Mouse (Mus musculus) hindbrain, embryonic 15.5 days (tissue): ENCODE measurements around the gene Dapp1. TPM values are rescaled to one million over a fixed set of nuclear protein-coding genes. Genes with fewer than 3 reads are reported as not detected.
"Not testable (repeated sequence)": the region's sequence is repeated elsewhere in the genome, so short reads cannot be mapped to it uniquely, and the experiment has no call there.

Experiments used
- ATAC-seq: fragments of 200-750 bp; cut with Nextera tagmentation; 2 replicates; pipeline ENCODE4 v1.8.0; 2017; ENCODE audit warnings: low read depth, moderate number of reproducible peaks, moderate TSS enrichment; ENCODE audit not compliant: low FRiP score
- H3K27ac ChIP-seq: fragments of 300-500 bp; sonication (generic); replicated peaks from 2 replicates; pipeline ENCODE4 v1.5.1; 2015; ENCODE audit warnings: mild to moderate bottlenecking, inconsistent platforms
- H3K27me3 ChIP-seq: fragments of 300-500 bp; sonication (generic); 2 replicates; pipeline ENCODE4 v1.6.1; 2015; ENCODE audit warnings: control low read depth, inconsistent platforms
- H3K36me3 ChIP-seq: fragments of 300-500 bp; sonication (generic); 2 replicates; pipeline ENCODE4 v1.6.1; 2015; ENCODE audit warnings: control low read depth, inconsistent platforms
- H3K4me1 ChIP-seq: fragments of 300-500 bp; sonication (generic); replicated peaks from 2 replicates; pipeline ENCODE4 v1.6.1; 2015; ENCODE audit warnings: control low read depth, inconsistent platforms
- H3K4me2 ChIP-seq: fragments of 300-500 bp; sonication (generic); 2 replicates; pipeline ENCODE4 v1.6.1; 2015; ENCODE audit warnings: moderate library complexity, mild to moderate bottlenecking, inconsistent platforms
- H3K4me3 ChIP-seq: fragments of 300-500 bp; sonication (generic); 2 replicates; pipeline ENCODE4 v1.5.1; 2015; ENCODE audit warnings: mild to moderate bottlenecking, inconsistent platforms
- H3K9ac ChIP-seq: fragments of 300-500 bp; sonication (generic); 2 replicates; pipeline ENCODE4 v1.6.1; 2015; ENCODE audit warnings: inconsistent platforms
- H3K9me3 ChIP-seq: fragments of 300-500 bp; sonication (generic); 2 replicates; pipeline ENCODE4 v1.6.1; 2016; ENCODE audit warnings: control low read depth, inconsistent platforms
- WGBS: fragments of 180-500 bp; shearing (Covaris S2); methylation state at CpG from one replicate; pipeline ENCODE4 v1.1.7; 2015; 5-methylcytosine and 5-hydroxymethylcytosine counted together
- polyA plus RNA-seq: library from polyadenylated mRNA; unstranded; fragments of >200 nt; fragmentation: Nextera tagmentation; extraction: Ambion mirVana; gene quantifications from 2 replicates; pipeline ENCODE4 v1.2.1, GENCODE M21; 2015

The Dapp1 gene
- polyA plus RNA-seq, 1 experiment from 2014 or later, result 1.7 TPM

DNA sequence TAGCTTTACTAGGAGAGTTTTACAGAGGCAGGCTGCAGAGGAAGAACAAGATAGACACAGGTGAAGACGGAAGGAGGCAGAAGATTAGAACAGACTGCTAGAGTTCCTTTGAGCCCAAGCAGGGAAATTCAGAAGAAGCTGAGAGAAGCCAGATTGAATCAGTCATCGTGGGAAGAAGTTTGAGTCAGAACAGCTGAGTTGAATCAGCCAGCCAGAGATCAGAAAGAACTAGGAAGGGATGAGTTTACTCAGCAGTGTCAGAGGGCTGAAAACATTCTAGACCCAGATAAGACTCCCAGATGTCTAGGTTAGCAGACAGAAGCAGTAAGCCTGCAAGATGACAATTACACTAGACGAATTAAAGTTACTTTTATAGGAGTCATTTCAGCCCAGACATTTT, 47.4 kb downstream of the Dapp1 start:
- Histone ChIP-seq H3K9me3 (no peaks in the 10 kb centered on the region), H3K9ac (no peak overlapping the region), H3K4me1 (no peaks in the 10 kb centered on the region), H3K4me3 (no peak overlapping the region), H3K27me3 (no peaks in the 10 kb centered on the region), H3K27ac (no peak overlapping the region), H3K36me3 (peaks cover 9% of the 10 kb centered on the region; the same call in 1 of the 2 replicates), H3K4me2 (no peak overlapping the region)
- WGBS, result 91% methylated on average over 3 of the region's 3 CpGs
- ATAC-seq, result no peak

GRCm38 (mm10) chr3:137932748-137933147, 48.6 kb downstream of the Dapp1 start:
- no peak overlapping the region for H3K4me3 ChIP-seq
- H3K36me3 ChIP-seq, result peaks cover 14% of the 10 kb centered on the region; the same call in 1 of the 2 replicates
- 73% methylated on average over 7 of the region's 7 CpGs for WGBS
- H3K4me1 ChIP-seq, result no peaks in the 10 kb centered on the region
- ATAC-seq, result no peak
- no peak overlapping the region for H3K4me2 ChIP-seq
- H3K27me3 ChIP-seq, result no peaks in the 10 kb centered on the region
- H3K27ac ChIP-seq, result no peak overlapping the region
- no peaks in the 10 kb centered on the region for H3K9me3 ChIP-seq
- no peak overlapping the region for H3K9ac ChIP-seq

GRCm38 (mm10) chr3:137929940-137930339, 51.4 kb downstream of the Dapp1 start:
- H3K27ac ChIP-seq, result no peak overlapping the region
- no peak overlapping the region for H3K9ac ChIP-seq
- H3K4me3 ChIP-seq, result no peak overlapping the region
- WGBS, result 92% methylated on average over 3 of the region's 3 CpGs
- H3K9me3 ChIP-seq, result no peaks in the 10 kb centered on the region
- H3K36me3 ChIP-seq, result peaks cover 33% of the 10 kb centered on the region
- no peaks in the 10 kb centered on the region for H3K4me1 ChIP-seq
- H3K27me3 ChIP-seq, result no peaks in the 10 kb centered on the region
- ATAC-seq, result no peak
- no peak overlapping the region for H3K4me2 ChIP-seq

DNA sequence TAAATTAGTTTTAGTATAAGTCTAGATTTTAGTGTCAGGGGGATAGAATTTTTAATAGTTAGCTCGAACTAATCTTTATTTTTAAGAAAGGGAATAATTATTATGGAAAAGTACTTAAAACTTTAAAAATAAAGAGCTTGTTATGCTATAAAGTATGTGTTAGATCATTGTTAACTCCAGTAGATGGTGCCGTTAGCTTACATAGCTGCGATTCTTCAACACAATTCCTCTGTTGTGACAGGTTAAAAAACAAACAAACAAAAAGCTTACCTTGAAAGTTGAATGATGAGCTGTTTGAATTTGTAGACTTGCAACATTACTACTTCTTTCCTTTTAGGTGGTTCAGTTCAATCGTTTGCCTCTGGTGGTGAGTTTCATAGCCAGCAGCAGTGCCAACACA, 54.3 kb downstream of the Dapp1 start:
- H3K36me3 ChIP-seq, result peaks cover 42% of the 10 kb centered on the region

DNA sequence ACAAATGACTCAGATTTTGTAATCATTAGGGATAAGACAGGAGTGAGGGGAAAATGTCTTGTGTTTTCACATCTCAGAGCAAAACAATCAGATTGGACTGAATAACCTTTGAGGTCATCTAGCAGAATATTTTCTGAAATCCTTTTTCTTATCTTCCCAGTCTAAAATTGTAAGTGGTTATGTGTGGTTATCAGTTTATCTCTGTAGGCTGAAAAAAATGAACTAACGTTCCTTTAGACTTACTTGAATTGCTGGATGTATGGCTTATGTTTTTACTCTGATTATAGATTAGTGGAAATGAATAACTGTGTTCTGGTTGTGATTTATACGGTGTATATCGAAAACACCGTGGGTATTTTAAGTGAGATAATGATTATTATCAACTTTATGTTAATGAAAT, 60.8 kb downstream of the Dapp1 start:
- 95% methylated on average over 4 of the region's 4 CpGs for WGBS
- peaks cover 34% of the 10 kb centered on the region for H3K4me1 ChIP-seq
- H3K27me3 ChIP-seq, result no peaks in the 10 kb centered on the region
- no peak overlapping the region for H3K4me2 ChIP-seq
- no peak for ATAC-seq
- H3K9me3 ChIP-seq, result no peaks in the 10 kb centered on the region
- no peak overlapping the region for H3K4me3 ChIP-seq
- no peak overlapping the region for H3K27ac ChIP-seq
- no peak overlapping the region for H3K9ac ChIP-seq
- H3K36me3 ChIP-seq, result peaks cover 24% of the 10 kb centered on the region

More for the DNA sequence above, 54.3 kb downstream of the Dapp1 start:
- H3K27me3 ChIP-seq, result no peaks in the 10 kb centered on the region
- H3K4me2 ChIP-seq, result no peak overlapping the region
- WGBS, result 95% methylated on average over 4 of the region's 4 CpGs
- peaks cover 3% of the 10 kb centered on the region; the same call in 1 of the 2 replicates for H3K4me1 ChIP-seq
- no peak overlapping the region for H3K9ac ChIP-seq
- H3K9me3 ChIP-seq, result no peaks in the 10 kb centered on the region
- H3K27ac ChIP-seq, result no peak overlapping the region
- H3K4me3 ChIP-seq, result no peak overlapping the region
- no peak for ATAC-seq

DNA sequence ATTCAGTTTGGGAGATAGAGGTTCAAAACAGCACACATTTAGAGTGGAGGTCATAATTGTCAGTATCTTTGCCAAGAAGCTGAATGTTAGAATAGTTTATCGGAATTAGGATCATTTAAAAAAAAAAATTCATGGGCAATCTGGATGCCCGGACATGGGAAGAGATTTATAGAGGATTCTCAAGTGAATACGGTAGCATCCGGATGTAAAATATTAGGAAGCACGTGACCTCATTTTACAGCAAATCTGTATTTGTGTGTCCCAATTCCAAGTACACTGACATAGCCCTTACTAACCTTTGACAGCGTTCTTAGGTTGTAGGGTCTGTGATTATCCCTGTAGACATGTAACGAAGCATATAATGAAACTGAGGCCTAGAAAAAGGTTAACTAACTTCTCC, 61.9 kb downstream of the Dapp1 start:
- Histone ChIP-seq H3K36me3 (peaks cover 17% of the 10 kb centered on the region), H3K9me3 (no peaks in the 10 kb centered on the region), H3K4me2 (peak overlapping the region; percentile 75), H3K27ac (0 out of 2 replicates have a peak overlapping the region, but pooled peaks have one; percentile 90), H3K4me3 (peak overlapping the region; percentile 95), H3K27me3 (no peaks in the 10 kb centered on the region), H3K4me1 (peaks cover 34% of the 10 kb centered on the region), H3K9ac (peak overlapping the region; percentile 86)
- no peak for ATAC-seq
- 94% methylated on average over 7 of the region's 7 CpGs for WGBS

DNA sequence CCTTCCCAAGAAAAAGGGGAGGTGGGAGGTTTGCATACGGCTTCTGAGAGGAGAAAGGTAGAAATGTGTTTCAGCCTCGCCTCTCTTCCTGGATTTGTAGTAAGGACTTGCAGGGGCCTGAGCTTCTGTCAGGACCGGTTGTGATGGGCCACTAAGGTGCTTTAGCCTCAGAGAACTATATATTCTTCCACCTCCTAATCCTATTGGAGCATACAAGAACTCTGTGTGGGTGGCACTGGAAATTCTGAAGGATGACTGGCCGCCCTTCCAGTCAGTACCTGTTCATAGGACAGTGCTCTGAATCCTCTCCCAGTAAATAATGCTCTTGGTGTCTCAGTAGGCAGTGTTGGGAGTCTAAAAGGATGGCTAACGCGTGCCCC, 62.4 kb downstream of the Dapp1 start:
- H3K4me3 ChIP-seq, result peak overlapping the region; percentile 95
- H3K9me3 ChIP-seq, result no peaks in the 10 kb centered on the region
- ATAC-seq, result no peak
- peaks cover 17% of the 10 kb centered on the region for H3K36me3 ChIP-seq
- peak overlapping the region; percentile 86 for H3K9ac ChIP-seq
- no peaks in the 10 kb centered on the region for H3K27me3 ChIP-seq
- peaks cover 34% of the 10 kb centered on the region for H3K4me1 ChIP-seq
- 18% methylated on average over 6 of the region's 6 CpGs for WGBS
- H3K4me2 ChIP-seq, result peak overlapping the region; percentile 75
- H3K27ac ChIP-seq, result peak overlapping the region; percentile 90

DNA sequence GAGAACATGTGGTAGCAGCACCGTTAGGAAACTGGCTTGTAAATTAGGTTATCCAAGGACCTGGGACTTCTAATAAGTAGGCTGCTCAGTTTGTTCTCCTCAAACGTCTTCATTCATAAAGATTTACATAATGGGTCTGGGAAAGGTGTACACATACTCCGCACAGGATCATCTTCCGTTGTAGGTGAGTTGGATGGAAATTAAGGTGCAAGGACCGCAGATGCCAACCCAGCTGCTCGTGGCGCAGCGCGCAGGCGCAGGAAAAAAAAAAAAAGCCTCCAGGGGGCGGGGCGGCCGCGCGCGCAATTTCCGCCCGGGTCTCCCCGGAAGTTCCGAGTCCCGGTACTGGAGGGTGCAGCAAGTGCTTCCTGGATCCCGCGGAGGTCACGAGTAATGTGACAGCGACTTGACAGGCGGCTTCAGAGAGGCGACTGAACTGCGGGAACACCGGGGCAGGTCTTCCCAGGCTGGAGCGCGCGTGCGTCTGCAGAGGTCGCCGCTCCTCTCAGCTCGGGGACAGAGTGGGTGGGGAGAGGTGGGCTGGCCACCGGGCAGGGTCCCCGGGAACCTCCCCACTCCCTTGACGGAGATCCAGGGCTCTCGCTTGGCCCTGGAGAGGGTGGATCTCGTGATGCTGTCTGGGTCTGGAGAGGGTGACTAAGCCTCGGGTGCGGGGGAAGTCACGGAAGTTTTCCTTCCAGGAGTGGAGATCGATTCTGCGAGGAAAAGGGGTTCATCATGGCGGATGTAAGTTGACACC, 63.0 kb downstream of the Dapp1 start, which contains the start of gene Lamtor3:
Lamtor3 (plus strand) TSS at position 335 of the 760 bp plus-strand sequence.
- H3K27ac ChIP-seq, result peak within 1 kb of the TSS; percentile 90
- no peaks in the 10 kb centered on the region for H3K27me3 ChIP-seq
- H3K9me3 ChIP-seq, result no peaks in the 10 kb centered on the region
- WGBS, result under 1% methylated on average over 45 of the region's 47 CpGs
- peak; percentile 93 for ATAC-seq
- H3K4me3 ChIP-seq, result peak within 1 kb of the TSS; percentile 95
- peaks cover 34% of the 10 kb centered on the region for H3K4me1 ChIP-seq
- peak within 1 kb of the TSS; percentile 86 for H3K9ac ChIP-seq
- peaks cover 17% of the 10 kb centered on the region for H3K36me3 ChIP-seq
- H3K4me2 ChIP-seq, result peak within 1 kb of the TSS; percentile 75

- WGBS, result 15% methylated on average over 12 of the region's 12 CpGs
Observed at GRCm38 (mm10) chr3:137917694-137918171, 63.6 kb downstream of the Dapp1 start.

GRCm38 (mm10) chr3:137914567-137914966, 66.8 kb downstream of the Dapp1 start:
- H3K4me2 ChIP-seq, H3K36me3 ChIP-seq, H3K27ac ChIP-seq, H3K9ac ChIP-seq, H3K27me3 ChIP-seq, H3K9me3 ChIP-seq, ATAC-seq, H3K4me3 ChIP-seq: not testable (repeated sequence)
- H3K4me1 ChIP-seq, result peaks cover 17% of the 10 kb centered on the region
- 100% methylated on average over 1 of the region's 1 CpGs for WGBS

More at GRCm38 (mm10) chr3:137917694-137918171, 63.6 kb downstream of the Dapp1 start:
- Histone ChIP-seq H3K27me3 (no peaks in the 10 kb centered on the region), H3K36me3 (peaks cover 17% of the 10 kb centered on the region), H3K27ac (peak overlapping the region; percentile 90), H3K4me3 (peak overlapping the region; percentile 95), H3K4me1 (peaks cover 34% of the 10 kb centered on the region), H3K4me2 (peak overlapping the region; percentile 75), H3K9me3 (no peaks in the 10 kb centered on the region), H3K9ac (peak overlapping the region; percentile 56)
- peak; percentile 79 for ATAC-seq

- Histone ChIP-seq H3K27me3 (no peaks in the 10 kb centered on the region), H3K4me1 (peaks cover 11% of the 10 kb centered on the region), H3K36me3 (peaks cover 9% of the 10 kb centered on the region; the same call in 1 of the 2 replicates), H3K27ac (no peak overlapping the region), H3K4me3 (no peak overlapping the region), H3K4me2 (no peak overlapping the region), H3K9me3 (no peaks in the 10 kb centered on the region), H3K9ac (no peak overlapping the region)
- WGBS, result 76% methylated on average over 2 of the region's 2 CpGs
- ATAC-seq, result no peak
Observed at GRCm38 (mm10) chr3:137913093-137913492, 68.3 kb downstream of the Dapp1 start.

DNA sequence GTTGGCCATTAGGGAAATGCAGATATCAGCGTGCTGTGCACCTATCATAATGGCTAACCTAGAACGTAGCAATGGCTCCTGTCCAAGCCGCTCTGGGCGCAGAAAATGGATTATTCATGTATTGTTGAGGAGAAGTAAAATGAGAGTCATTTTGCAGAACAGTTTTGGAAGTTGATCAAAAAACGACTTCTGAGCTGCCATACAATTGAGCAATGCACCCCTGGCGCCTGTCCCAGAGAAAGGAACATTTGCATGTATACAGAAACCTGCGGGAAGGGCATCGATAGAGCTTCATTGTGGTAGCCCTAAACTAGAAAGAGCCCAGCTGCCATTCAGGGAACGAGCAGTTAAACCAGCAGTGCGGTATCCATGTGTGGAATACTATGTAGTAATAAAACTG, 81.2 kb downstream of the Dapp1 start:
- 55% methylated on average over 10 of the region's 10 CpGs for WGBS
- H3K27ac ChIP-seq, result no peak overlapping the region
- H3K27me3 ChIP-seq, result no peaks in the 10 kb centered on the region
- H3K9ac ChIP-seq, result no peak overlapping the region
- H3K9me3 ChIP-seq, result no peaks in the 10 kb centered on the region
- ATAC-seq, result no peak
- H3K4me2 ChIP-seq, result no peak overlapping the region
- H3K36me3 ChIP-seq, result peaks cover 32% of the 10 kb centered on the region
- no peaks in the 10 kb centered on the region for H3K4me1 ChIP-seq
- no peak overlapping the region for H3K4me3 ChIP-seq
